Mouse (Mus musculus) urinary bladder, adult 2 months (tissue): ENCODE measurements at regions not wholly inside any gene's neighbourhood (a gene's known extent, or its start where the extent isn't known, plus 50 kb on each side); places are given as distances from the start of the nearest gene placed in this dataset.

Experiments
- DNase-seq: peaks from one replicate; pipeline ENCODE4 v3.0.0; 2022; ENCODE audit warnings: low spot score

- DNase-seq: no peak
Measured at GRCm38 (mm10) chr13:42358588-42358987, 57.3 kb downstream of the Edn1 start.

GRCm38 (mm10) chr13:42367655-42368554 lies 66.6 kb downstream of the Edn1 start:
- DNase-seq: no peak

- no peak for DNase-seq
Measured at GRCm38 (mm10) chr13:42369826-42370225, 68.5 kb downstream of the Edn1 start.

GRCm38 (mm10) chr13:42372201-42372600 lies 70.9 kb downstream of the Edn1 start:
- no peak for DNase-seq

- no peak for DNase-seq
Measured at GRCm38 (mm10) chr13:42374181-42374596, 72.9 kb downstream of the Edn1 start.

GRCm38 (mm10) chr13:42379675-42380074 lies 78.4 kb downstream of the Edn1 start:
- no peak for DNase-seq

- no peak for DNase-seq
Measured at GRCm38 (mm10) chr13:42383099-42383498, 81.8 kb downstream of the Edn1 start.

GRCm38 (mm10) chr13:42390389-42390788 lies 89.1 kb downstream of the Edn1 start:
- no peak for DNase-seq

GRCm38 (mm10) chr13:42391330-42392005 lies 90.2 kb downstream of the Edn1 start:
- no peak for DNase-seq

GRCm38 (mm10) chr13:42392701-42393100 lies 91.4 kb downstream of the Edn1 start:
- DNase-seq: no peak

GRCm38 (mm10) chr13:42394572-42394971 lies 93.3 kb downstream of the Edn1 start:
- no peak for DNase-seq

- DNase-seq: no peak
Measured at GRCm38 (mm10) chr13:42401513-42401912, 100.2 kb downstream of the Edn1 start.

- no peak for DNase-seq
Measured at GRCm38 (mm10) chr13:42403231-42404020, 102.2 kb downstream of the Edn1 start.

- DNase-seq: no peak
Measured at GRCm38 (mm10) chr13:42412652-42413282, 111.5 kb downstream of the Edn1 start.

GRCm38 (mm10) chr13:42446921-42447320 lies 145.6 kb downstream of the Edn1 start:
- DNase-seq: no peak

GRCm38 (mm10) chr13:42453665-42454064 lies 152.4 kb downstream of the Edn1 start:
- DNase-seq: no peak

GRCm38 (mm10) chr13:42459892-42460291 lies 158.6 kb downstream of the Edn1 start:
- no peak for DNase-seq

GRCm38 (mm10) chr13:42478825-42479224 lies 177.5 kb downstream of the Edn1 start:
- DNase-seq: no peak

- DNase-seq: no peak
Measured at GRCm38 (mm10) chr13:42490956-42491680, 189.3 kb upstream of the Phactr1 start.

- no peak for DNase-seq
Measured at GRCm38 (mm10) chr13:42494371-42494770, 186.1 kb upstream of the Phactr1 start.

GRCm38 (mm10) chr13:42498351-42498750 lies 182.1 kb upstream of the Phactr1 start:
- no peak for DNase-seq
